Mouse (Mus musculus) lung, embryonic 14.5 days (tissue): ENCODE measurements around the gene Slc44a5. TPM values are rescaled to one million over a fixed set of nuclear protein-coding genes. Genes with fewer than 3 reads are reported as not detected.

Experiments
- ATAC-seq: fragments of 200-750 bp; cut with Nextera tagmentation; 2 replicates; pipeline ENCODE4 v1.8.0; 2017; ENCODE audit warnings: mild to moderate bottlenecking, moderate TSS enrichment, moderate library complexity; ENCODE audit not compliant: insufficient read depth
- DNase-seq: peaks from one replicate; pipeline ENCODE4 v3.0.0-alpha.2; 2015
- H3K27ac ChIP-seq: fragments of 300-500 bp; sonication (generic); 2 replicates; pipeline ENCODE4 v1.5.1; 2014; ENCODE audit warnings: low read depth, mild to moderate bottlenecking, moderate library complexity
- H3K27me3 ChIP-seq: fragments of 300-500 bp; sonication (generic); 2 replicates; pipeline ENCODE4 v1.6.1; 2014; ENCODE audit warnings: low read length, control low read depth; ENCODE audit not compliant: insufficient read depth
- H3K36me3 ChIP-seq: fragments of 300-500 bp; sonication (generic); 2 replicates; pipeline ENCODE4 v1.6.1; 2014; ENCODE audit warnings: control low read depth; ENCODE audit not compliant: insufficient read depth
- H3K4me1 ChIP-seq: fragments of 300-500 bp; sonication (generic); 2 replicates; pipeline ENCODE4 v1.6.1; 2014; ENCODE audit warnings: antibody characterized with exemption, control low read depth; ENCODE audit not compliant: insufficient read depth
- H3K4me2 ChIP-seq: fragments of 300-500 bp; sonication (generic); 2 replicates; pipeline ENCODE4 v1.6.1; 2014; ENCODE audit warnings: mild to moderate bottlenecking
- H3K4me3 ChIP-seq: fragments of 300-500 bp; sonication (generic); 2 replicates; pipeline ENCODE4 v1.5.1; 2014; ENCODE audit warnings: low read depth, low read length
- H3K9ac ChIP-seq: fragments of 300-500 bp; sonication (generic); 2 replicates; pipeline ENCODE4 v1.6.1; 2014
- H3K9me3 ChIP-seq: fragments of 300-500 bp; sonication (generic); 2 replicates; pipeline ENCODE4 v1.6.1; 2016; ENCODE audit warnings: low read depth, low read length, control low read depth
- CTCF ChIP-seq: IDR thresholded peaks from 2 replicates; pipeline ENCODE4 v1.5.1; 2016; ENCODE audit warnings: antibody characterized with exemption, low read depth
- WGBS: fragments of 180-500 bp; shearing (Covaris S2); extraction: QIAGEN DNeasy Blood & Tissue Kit; methylation state at CpG from one replicate; pipeline ENCODE4 v1.1.7; 2014; 5-methylcytosine and 5-hydroxymethylcytosine counted together
- polyA plus RNA-seq: library from polyadenylated mRNA; unstranded; fragments of >200 nt; fragmentation: Nextera tagmentation; extraction: Ambion mirVana; gene quantifications from 2 replicates; pipeline ENCODE4 v1.2.1, GENCODE M21; 2014

Slc44a5 gene
- polyA plus RNA-seq, 1 experiment from 2014 or later: 0.29 TPM

- no peak for TF ChIP-seq CTCF
- Histone ChIP-seq H3K27me3 (no peaks in the 10 kb centered on the region), H3K4me3 (no peak overlapping the region), H3K27ac (no peak overlapping the region), H3K4me2 (no peak overlapping the region), H3K9ac (no peak overlapping the region), H3K4me1 (no peaks in the 10 kb centered on the region), H3K9me3 (no peaks in the 10 kb centered on the region), H3K36me3 (no peaks in the 10 kb centered on the region)
- DNase-seq (no peak), ATAC-seq (no peak)
- WGBS: 90% methylated on average over 2 of the region's 2 CpGs
Observed at GRCm38 (mm10) chr3:154208479-154208878, 235.2 kb downstream of the Slc44a5 start.

GRCm38 (mm10) chr3:154209201-154209754, 236.0 kb downstream of the Slc44a5 start:
- Histone ChIP-seq H3K9me3 (no peaks in the 10 kb centered on the region), H3K36me3 (no peaks in the 10 kb centered on the region), H3K4me1 (no peaks in the 10 kb centered on the region), H3K27me3 (no peaks in the 10 kb centered on the region), H3K27ac (no peak overlapping the region), H3K4me3 (no peak overlapping the region), H3K9ac (no peak overlapping the region), H3K4me2 (no peak overlapping the region)
- ATAC-seq (no peak), DNase-seq (no peak)
- WGBS: 16% methylated on average over 4 of the region's 4 CpGs
- no peak for TF ChIP-seq CTCF

- ATAC-seq (no peak), DNase-seq (no peak)
- no peaks in the 10 kb centered on the region for H3K9me3 ChIP-seq
- H3K27ac ChIP-seq: no peak overlapping the region
- 11% methylated on average over 4 of the region's 4 CpGs for WGBS
- no peaks in the 10 kb centered on the region for H3K4me1 ChIP-seq
- no peak for TF ChIP-seq CTCF
- H3K4me3 ChIP-seq: no peak overlapping the region
- H3K4me2 ChIP-seq: no peak overlapping the region
- no peaks in the 10 kb centered on the region for H3K36me3 ChIP-seq
- no peak overlapping the region for H3K9ac ChIP-seq
- H3K27me3 ChIP-seq: no peaks in the 10 kb centered on the region
Observed at GRCm38 (mm10) chr3:154209776-154210430, 236.7 kb downstream of the Slc44a5 start.

GRCm38 (mm10) chr3:154210431-154211055, 237.3 kb downstream of the Slc44a5 start:
- no peaks in the 10 kb centered on the region for H3K9me3 ChIP-seq
- no peak overlapping the region for H3K9ac ChIP-seq
- H3K36me3 ChIP-seq: no peaks in the 10 kb centered on the region
- WGBS: 40% methylated on average over 10 of the region's 10 CpGs
- H3K27me3 ChIP-seq: no peaks in the 10 kb centered on the region
- H3K27ac ChIP-seq: no peak overlapping the region
- no peak overlapping the region for H3K4me2 ChIP-seq
- ATAC-seq: no peak
- DNase-seq: no peak
- TF ChIP-seq CTCF: no peak
- no peaks in the 10 kb centered on the region for H3K4me1 ChIP-seq
- no peak overlapping the region for H3K4me3 ChIP-seq

- DNase-seq: no peak
- WGBS: 83% methylated on average over 2 of the region's 2 CpGs
- no peak overlapping the region for H3K9ac ChIP-seq
- no peak for TF ChIP-seq CTCF
- H3K9me3 ChIP-seq: no peaks in the 10 kb centered on the region
- no peaks in the 10 kb centered on the region for H3K27me3 ChIP-seq
- no peak overlapping the region for H3K27ac ChIP-seq
- H3K4me3 ChIP-seq: no peak overlapping the region
- H3K4me2 ChIP-seq: no peak overlapping the region
- no peak for ATAC-seq
- no peaks in the 10 kb centered on the region for H3K36me3 ChIP-seq
- H3K4me1 ChIP-seq: no peaks in the 10 kb centered on the region
Observed at GRCm38 (mm10) chr3:154212551-154212950, 239.3 kb downstream of the Slc44a5 start.

- no peaks in the 10 kb centered on the region for H3K27me3 ChIP-seq
- no peaks in the 10 kb centered on the region for H3K36me3 ChIP-seq
- WGBS: 41% methylated on average over 7 of the region's 7 CpGs
- H3K27ac ChIP-seq: no peak overlapping the region
- ATAC-seq: no peak
- H3K4me1 ChIP-seq: no peaks in the 10 kb centered on the region
- no peak for TF ChIP-seq CTCF
- no peak overlapping the region for H3K9ac ChIP-seq
- H3K4me2 ChIP-seq: no peak overlapping the region
- no peak overlapping the region for H3K4me3 ChIP-seq
- DNase-seq: no peak
- H3K9me3 ChIP-seq: no peaks in the 10 kb centered on the region
Observed at GRCm38 (mm10) chr3:154215309-154215708, 242.1 kb downstream of the Slc44a5 start.

GRCm38 (mm10) chr3:154215779-154216178, 242.5 kb downstream of the Slc44a5 start:
- DNase-seq (no peak), ATAC-seq (no peak)
- Histone ChIP-seq H3K4me1 (no peaks in the 10 kb centered on the region), H3K9ac (no peak overlapping the region), H3K4me2 (no peak overlapping the region), H3K9me3 (no peaks in the 10 kb centered on the region), H3K36me3 (no peaks in the 10 kb centered on the region), H3K4me3 (no peak overlapping the region), H3K27ac (no peak overlapping the region), H3K27me3 (no peaks in the 10 kb centered on the region)
- no peak for TF ChIP-seq CTCF
